Mouse (Mus musculus): ENCODE results near the gene Nprl2.

- TF ChIP-seq GATA1 (IDR thresholded peaks at IDR 0.05; ENCODE audit: low read length) (no peak), TAL1 (IDR thresholded peaks at IDR 0.05; ENCODE audit: low read length) (no peak)
Observed at GRCm38 (mm10) chr9:107578587-107578986, 36.6 kb downstream of the Nprl2 start, which contains the start of gene Naa80.
